Mouse (Mus musculus) heart, adult 2 months (tissue): Measurements from ENCODE around the gene Fancf.
A peak's percentile ranks its signal among the peaks of the same experiment; 100 is the strongest.

Experiments
- CTCF ChIP-seq: fragments of 200-600 bp; IDR thresholded peaks from 2 replicates; pipeline ENCODE4 v1.8.1; 2022; ENCODE audit warnings: antibody characterized with exemption, mild to moderate bottlenecking, moderate library complexity
- POLR2A ChIP-seq: fragments of 200-500 bp; IDR thresholded peaks from 2 replicates; pipeline ENCODE4 v1.6.1; 2011; ENCODE audit warnings: mild to moderate bottlenecking, low read depth, low read length, control low read depth; ENCODE audit not compliant: insufficient read depth

DNA sequence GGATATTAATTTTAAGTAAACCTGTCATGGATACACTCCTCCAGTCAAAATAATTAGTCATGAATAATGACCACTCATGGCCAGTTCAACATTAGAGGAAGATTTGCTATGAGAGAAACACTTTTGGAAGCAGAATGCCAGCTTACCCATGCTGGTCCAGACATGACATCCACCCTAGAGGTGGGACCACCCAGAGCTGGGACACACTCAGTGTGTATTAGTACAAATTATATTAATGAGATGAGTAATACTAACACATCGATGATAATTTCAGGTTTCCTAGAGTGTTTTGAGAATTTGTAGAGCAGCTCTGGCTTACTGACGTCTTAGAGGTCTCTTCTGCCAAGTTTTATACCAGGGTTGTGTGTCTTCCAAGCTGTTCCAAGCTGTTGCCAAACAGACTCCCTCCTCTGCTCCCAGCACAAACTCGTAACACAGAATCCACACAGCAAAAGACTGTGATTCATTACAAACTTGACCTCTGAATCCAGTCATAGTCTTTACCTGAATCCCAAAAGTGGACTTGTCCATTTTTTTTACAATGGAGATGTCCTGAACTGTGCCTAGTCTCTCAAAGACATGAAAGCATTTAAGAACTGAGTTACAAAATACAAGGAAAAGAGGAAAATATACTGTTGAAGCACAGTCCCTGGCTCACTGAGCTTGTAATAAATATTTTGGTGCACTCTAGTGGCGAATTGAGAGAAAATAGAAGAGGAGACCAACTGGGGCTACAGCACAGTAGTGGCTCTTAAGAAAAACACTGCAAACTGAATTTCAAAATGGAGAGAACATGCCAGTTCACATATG, 46.4 kb downstream of the Fancf start:
- TF ChIP-seq CTCF (peak; percentile 29), POLR2A (no peak)
